ENCODE assay signal across 21 mouse cellular contexts in the genomic region with DNA sequence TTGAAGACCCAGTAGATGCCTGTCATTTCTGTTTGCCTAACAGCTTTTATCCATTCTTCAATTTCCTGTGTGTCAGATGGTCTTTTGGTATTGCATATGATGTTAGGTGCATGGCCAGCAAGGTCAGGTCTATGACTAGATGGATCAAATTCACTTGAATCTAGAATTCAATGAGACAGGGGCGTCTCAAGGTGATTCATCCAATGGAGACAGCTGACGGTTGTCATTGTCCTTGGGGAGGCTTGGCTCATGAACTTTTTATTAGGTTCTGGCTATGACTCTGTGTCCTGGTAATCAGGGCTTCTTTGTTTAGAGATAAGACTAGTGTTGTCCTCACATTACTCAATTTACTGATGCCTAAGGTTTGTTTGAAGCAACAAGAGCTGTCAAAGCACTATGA.
DNase-seq lines count a peak whose midpoint lies in the region; ATAC-seq lines count a peak whose summit lies in the region.
"Had no signal": no experiment of that assay in that cellular context is flagged by ENCODE, and none has a peak within 500 bp of the region (broad histone marks: within the 10 kb centered on the region; RNA-seq: fewer than 3 reads in every experiment).

No protein-coding gene starts in this region.

- ATAC-seq in forebrain, embryonic 15.5 days (replicated peaks), result no peak
- ATAC-seq in forebrain, embryonic 14.5 days, result no peak
- no peak for ATAC-seq in intestine, embryonic 15.5 days

- H3K27ac ChIP-seq in forebrain, embryonic 15.5 days (replicated peaks), result peak overlapping the region; percentile 53; the same call in 1 of the 2 replicates
- H3K27ac ChIP-seq in forebrain, embryonic 14.5 days (ENCODE audit: low read depth, low read length), result no peak overlapping the region
- no peak overlapping the region for H3K27ac ChIP-seq in heart, embryonic 10.5 days
- H3K27ac ChIP-seq in intestine, embryonic 15.5 days, result no peak overlapping the region
- H3K27ac ChIP-seq: embryonic facial prominence, embryonic 13.5 days; embryonic facial prominence, embryonic 15.5 days; forebrain, embryonic 10.5 days; forebrain, embryonic 12.5 days; gastrocnemius, adult 2 months had no signal

- H3K27me3 ChIP-seq in forebrain, embryonic 15.5 days, result no peaks in the 10 kb centered on the region
- no peaks in the 10 kb centered on the region for H3K27me3 ChIP-seq in forebrain, embryonic 14.5 days (replicated peaks; ENCODE audit: control insufficient read depth, insufficient read depth, low read length)
- no peaks in the 10 kb centered on the region for H3K27me3 ChIP-seq in heart, embryonic 10.5 days (ENCODE audit: insufficient read depth, poor library complexity, severe bottlenecking)
- no peaks in the 10 kb centered on the region for H3K27me3 ChIP-seq in intestine, embryonic 15.5 days (replicated peaks)
- H3K27me3 ChIP-seq: embryonic facial prominence, embryonic 13.5 days; embryonic facial prominence, embryonic 15.5 days; forebrain, embryonic 12.5 days had no signal

- peak; percentile 72 for DNase-seq in adrenal gland, adult 2 months
- no peak for DNase-seq in adrenal gland, adult 18-20 months (ENCODE audit: low spot score in 2 of 2)
- no peak for DNase-seq in forebrain, embryonic 14.5 days (ENCODE audit: low spot score)
- DNase-seq in heart, adult 11 months, result peak; percentile 46
- no peak for DNase-seq in heart, embryonic 10.5 days (ENCODE audit: low spot score)
- DNase-seq in adrenal gland, postnatal 14 days, result peak; percentile 35
- DNase-seq: cerebellum, adult 11 months; cerebellum, adult 18-20 months; cerebellum, adult 8-10 months; cerebellum, adult 9-11 months; cerebellum, postnatal 14 days; cerebellum, postnatal 36 days; embryo, embryonic 11 days; gastrocnemius, adult 2 months had no signal

- 75% methylated on average over 2 of the region's 2 CpGs for WGBS in forebrain, embryonic 15.5 days
- WGBS in forebrain, embryonic 14.5 days, result 81% methylated on average over 2 of the region's 2 CpGs
- 65% methylated on average over 2 of the region's 2 CpGs for WGBS in heart, embryonic 10.5 days
- 72% methylated on average over 2 of the region's 2 CpGs for WGBS in intestine, embryonic 15.5 days

- H3K4me3 ChIP-seq in forebrain, embryonic 15.5 days, result no peak overlapping the region
- no peak overlapping the region for H3K4me3 ChIP-seq in forebrain, embryonic 14.5 days (ENCODE audit: low read depth, low read length)
- H3K4me3 ChIP-seq in heart, embryonic 10.5 days, result no peak overlapping the region
- H3K4me3 ChIP-seq in intestine, embryonic 15.5 days (replicated peaks), result no peak overlapping the region
- H3K4me3 ChIP-seq: embryonic facial prominence, embryonic 13.5 days; embryonic facial prominence, embryonic 15.5 days; erythroblast, embryonic 14.5 days; forebrain, embryonic 10.5 days; forebrain, embryonic 12.5 days; gastrocnemius, adult 2 months had no signal

- H3K36me3 ChIP-seq in forebrain, embryonic 15.5 days, result no peaks in the 10 kb centered on the region
- H3K36me3 ChIP-seq in forebrain, embryonic 14.5 days (ENCODE audit: control insufficient read depth, insufficient read depth, low read length), result no peaks in the 10 kb centered on the region
- H3K36me3 ChIP-seq in heart, embryonic 10.5 days, result no peaks in the 10 kb centered on the region
- no peaks in the 10 kb centered on the region for H3K36me3 ChIP-seq in intestine, embryonic 15.5 days
- H3K36me3 ChIP-seq: embryonic facial prominence, embryonic 13.5 days; embryonic facial prominence, embryonic 15.5 days; forebrain, embryonic 10.5 days; forebrain, embryonic 12.5 days had no signal

- peaks cover 12% of the 10 kb centered on the region; the same call in 1 of the 2 replicates for H3K4me1 ChIP-seq in forebrain, embryonic 15.5 days
- H3K4me1 ChIP-seq in forebrain, embryonic 14.5 days (ENCODE audit: control insufficient read depth, insufficient read depth, low read length), result peaks cover 6% of the 10 kb centered on the region; the same call in 1 of the 2 replicates
- no peaks in the 10 kb centered on the region for H3K4me1 ChIP-seq in heart, embryonic 10.5 days
- H3K4me1 ChIP-seq in intestine, embryonic 15.5 days (replicated peaks), result no peaks in the 10 kb centered on the region
- H3K4me1 ChIP-seq: embryonic facial prominence, embryonic 13.5 days; embryonic facial prominence, embryonic 15.5 days; forebrain, embryonic 10.5 days had no signal

- H3K9ac ChIP-seq in forebrain, embryonic 15.5 days (replicated peaks), result no peak overlapping the region
- no peak overlapping the region for H3K9ac ChIP-seq in forebrain, embryonic 14.5 days (ENCODE audit: low read length)
- H3K9ac ChIP-seq in intestine, embryonic 15.5 days, result no peak overlapping the region
- H3K9ac ChIP-seq: embryonic facial prominence, embryonic 13.5 days; embryonic facial prominence, embryonic 15.5 days; forebrain, embryonic 12.5 days had no signal

- no peak overlapping the region for H3K4me2 ChIP-seq in forebrain, embryonic 15.5 days (replicated peaks)
- no peak overlapping the region for H3K4me2 ChIP-seq in forebrain, embryonic 14.5 days (ENCODE audit: low read length)
- H3K4me2 ChIP-seq in intestine, embryonic 15.5 days (replicated peaks), result no peak overlapping the region
- H3K4me2 ChIP-seq: embryonic facial prominence, embryonic 13.5 days; embryonic facial prominence, embryonic 15.5 days; forebrain, embryonic 12.5 days had no signal

- no peaks in the 10 kb centered on the region for H3K9me3 ChIP-seq in forebrain, embryonic 15.5 days
- H3K9me3 ChIP-seq in forebrain, embryonic 14.5 days (replicated peaks; ENCODE audit: control insufficient read depth, low read length), result no peaks in the 10 kb centered on the region
- no peaks in the 10 kb centered on the region for H3K9me3 ChIP-seq in heart, embryonic 10.5 days
- H3K9me3 ChIP-seq in intestine, embryonic 15.5 days, result no peaks in the 10 kb centered on the region
- H3K9me3 ChIP-seq: embryonic facial prominence, embryonic 13.5 days; embryonic facial prominence, embryonic 15.5 days; forebrain, embryonic 10.5 days; forebrain, embryonic 12.5 days had no signal

Comparison
In these comparisons a context has a peak if more than half of its experiments do, and no peak if none do; other contexts are left out.
1. DNase-seq: peak in adrenal gland, adult 2 months (single experiment), heart, adult 11 months (single experiment) and adrenal gland, postnatal 14 days (single experiment); none in adrenal gland, adult 18-20 months (0 of 2), forebrain, embryonic 14.5 days (single experiment) and heart, embryonic 10.5 days (single experiment).